Mouse (Mus musculus) liver, embryonic 11.5 days (tissue): Measurements from ENCODE around the gene Rev3l. TPM values are rescaled to one million over a fixed set of nuclear protein-coding genes. Genes with fewer than 3 reads are reported as not detected.

Experiments used
- ATAC-seq: fragments of 200-750 bp; cut with Nextera tagmentation; replicated peaks from 2 replicates; pipeline ENCODE4 v1.8.0; 2017; ENCODE audit warnings: moderate number of reproducible peaks, mild to moderate bottlenecking, moderate TSS enrichment, moderate library complexity; ENCODE audit not compliant: low FRiP score
- DNase-seq: peaks from one replicate; pipeline ENCODE4 v3.0.0-alpha.2; 2017; ENCODE audit warnings: low spot score
- H3K27ac ChIP-seq: fragments of 300-500 bp; sonication (generic); 2 replicates; pipeline ENCODE4 v1.5.1; 2014; ENCODE audit warnings: mild to moderate bottlenecking, low read depth, low read length, control low read depth
- H3K27me3 ChIP-seq: fragments of 300-500 bp; sonication (generic); replicated peaks from 2 replicates; pipeline ENCODE4 v1.6.1; 2014; ENCODE audit warnings: low read length, mixed read lengths; ENCODE audit not compliant: control insufficient read depth, insufficient read depth
- H3K36me3 ChIP-seq: fragments of 300-500 bp; sonication (generic); 2 replicates; pipeline ENCODE4 v1.6.1; 2014; ENCODE audit warnings: mild to moderate bottlenecking, low read length, moderate library complexity, mixed read lengths; ENCODE audit not compliant: control insufficient read depth, insufficient read depth
- H3K4me1 ChIP-seq: fragments of 300-500 bp; sonication (generic); replicated peaks from 2 replicates; pipeline ENCODE4 v1.6.1; 2014; ENCODE audit warnings: low read length, mixed read lengths; ENCODE audit not compliant: control insufficient read depth, insufficient read depth
- H3K4me2 ChIP-seq: fragments of 300-500 bp; sonication (generic); 2 replicates; pipeline ENCODE4 v1.6.1; 2014; ENCODE audit warnings: mild to moderate bottlenecking, control low read depth, moderate library complexity
- H3K4me3 ChIP-seq: fragments of 300-500 bp; sonication (generic); 2 replicates; pipeline ENCODE4 v1.5.1; 2014; ENCODE audit warnings: low read depth, low read length, control low read depth
- H3K9ac ChIP-seq: fragments of 300-500 bp; sonication (generic); 2 replicates; pipeline ENCODE4 v1.6.1; 2014; ENCODE audit warnings: low read depth, low read length, control low read depth
- H3K9me3 ChIP-seq: fragments of 300-500 bp; sonication (generic); 2 replicates; pipeline ENCODE4 v1.6.1; 2016; ENCODE audit warnings: low read length, inconsistent platforms, mixed read lengths; ENCODE audit not compliant: control insufficient read depth
- WGBS: fragments of 180-500 bp; shearing (Covaris S2); extraction: QIAGEN DNeasy Blood & Tissue Kit; methylation state at CpG from one replicate; pipeline ENCODE4 v1.1.7; 2014; 5-methylcytosine and 5-hydroxymethylcytosine counted together
- polyA plus RNA-seq: library from polyadenylated mRNA; unstranded; fragments of >200 nt; fragmentation: Nextera tagmentation; extraction: Ambion mirVana; gene quantifications from 2 replicates; pipeline ENCODE4 v1.2.1, GENCODE M21; 2014

Gene Rev3l
- polyA plus RNA-seq = 8.7 and 9.5 TPM in 2 replicates

- under 1% methylated on average over 49 of the region's 64 CpGs for WGBS
- Histone ChIP-seq H3K27ac (peak within 1 kb of the TSS; percentile 97), H3K9ac (peak within 1 kb of the TSS; percentile 96), H3K4me3 (peak within 1 kb of the TSS; percentile 92), H3K27me3 (no peaks in the 10 kb centered on the region), H3K4me2 (peak within 1 kb of the TSS; percentile 88), H3K36me3 (no peaks in the 10 kb centered on the region), H3K4me1 (peaks cover 7% of the 10 kb centered on the region; the same call in 1 of the 2 replicates), H3K9me3 (no peaks in the 10 kb centered on the region)
- peak; percentile 88 for DNase-seq
- ATAC-seq = peak; percentile 77
Observed at GRCm38 (mm10) chr10:39731736-39732265, at the start of gene Rev3l. Gene Rev3l (plus strand): TSS chr10:39732118.

- Histone ChIP-seq H3K4me1 (no peaks in the 10 kb centered on the region; the same call in 1 of the 2 replicates), H3K9me3 (no peaks in the 10 kb centered on the region), H3K36me3 (no peaks in the 10 kb centered on the region), H3K27me3 (no peaks in the 10 kb centered on the region), H3K4me2 (no peak overlapping the region), H3K27ac (no peak overlapping the region), H3K9ac (no peak overlapping the region), H3K4me3 (no peak overlapping the region)
- WGBS = 64% methylated on average over 2 of the region's 2 CpGs
- ATAC-seq = no peak
- DNase-seq = no peak
Observed at GRCm38 (mm10) chr10:39682556-39682955, 49.4 kb upstream of the Rev3l start.

GRCm38 (mm10) chr10:39683481-39683880, 48.4 kb upstream of the Rev3l start:
- ATAC-seq = no peak
- no peak overlapping the region for H3K4me2 ChIP-seq
- DNase-seq = no peak
- H3K4me1 ChIP-seq = no peaks in the 10 kb centered on the region; the same call in 1 of the 2 replicates
- WGBS = 79% methylated on average over 2 of the region's 2 CpGs
- no peaks in the 10 kb centered on the region for H3K9me3 ChIP-seq
- no peak overlapping the region for H3K4me3 ChIP-seq
- no peaks in the 10 kb centered on the region for H3K27me3 ChIP-seq
- no peak overlapping the region for H3K27ac ChIP-seq
- no peak overlapping the region for H3K9ac ChIP-seq
- no peaks in the 10 kb centered on the region for H3K36me3 ChIP-seq

- Histone ChIP-seq H3K36me3 (no peaks in the 10 kb centered on the region), H3K27ac (no peak overlapping the region), H3K4me1 (no peaks in the 10 kb centered on the region; the same call in 1 of the 2 replicates), H3K27me3 (no peaks in the 10 kb centered on the region), H3K4me3 (no peak overlapping the region), H3K4me2 (no peak overlapping the region), H3K9ac (no peak overlapping the region), H3K9me3 (no peaks in the 10 kb centered on the region)
- WGBS = 89% methylated on average over 4 of the region's 4 CpGs
- DNase-seq (no peak), ATAC-seq (no peak)
Observed at GRCm38 (mm10) chr10:39686811-39687210, 45.1 kb upstream of the Rev3l start.

GRCm38 (mm10) chr10:39687851-39688250, 44.1 kb upstream of the Rev3l start:
- Histone ChIP-seq H3K4me2 (no peak overlapping the region), H3K9ac (no peak overlapping the region), H3K27ac (no peak overlapping the region), H3K9me3 (no peaks in the 10 kb centered on the region), H3K36me3 (no peaks in the 10 kb centered on the region), H3K4me1 (no peaks in the 10 kb centered on the region; the same call in 1 of the 2 replicates), H3K27me3 (no peaks in the 10 kb centered on the region), H3K4me3 (no peak overlapping the region)
- no peak for DNase-seq
- ATAC-seq = no peak
- 76% methylated on average over 3 of the region's 3 CpGs for WGBS

GRCm38 (mm10) chr10:39691351-39692064, 40.4 kb upstream of the Rev3l start:
- H3K27ac ChIP-seq = no peak overlapping the region

GRCm38 (mm10) chr10:39692152-39692551, 39.8 kb upstream of the Rev3l start:
- Histone ChIP-seq H3K27me3 (no peaks in the 10 kb centered on the region), H3K4me3 (no peak overlapping the region), H3K4me2 (no peak overlapping the region), H3K4me1 (no peaks in the 10 kb centered on the region), H3K36me3 (no peaks in the 10 kb centered on the region), H3K9ac (no peak overlapping the region), H3K9me3 (no peaks in the 10 kb centered on the region), H3K27ac (no peak overlapping the region)
- ATAC-seq (no peak), DNase-seq (no peak)
- WGBS = 63% methylated on average over 2 of the region's 2 CpGs

More at GRCm38 (mm10) chr10:39691351-39692064, 40.4 kb upstream of the Rev3l start:
- H3K4me2 ChIP-seq = no peak overlapping the region
- no peak overlapping the region for H3K9ac ChIP-seq
- no peaks in the 10 kb centered on the region for H3K36me3 ChIP-seq
- no peaks in the 10 kb centered on the region for H3K9me3 ChIP-seq
- 69% methylated on average over 11 of the region's 11 CpGs for WGBS
- ATAC-seq = no peak
- H3K27me3 ChIP-seq = no peaks in the 10 kb centered on the region
- no peak overlapping the region for H3K4me3 ChIP-seq
- H3K4me1 ChIP-seq = no peaks in the 10 kb centered on the region
- DNase-seq = no peak

GRCm38 (mm10) chr10:39707717-39708510, 24.0 kb upstream of the Rev3l start:
- H3K27ac ChIP-seq = no peak overlapping the region
- no peak overlapping the region for H3K9ac ChIP-seq
- no peaks in the 10 kb centered on the region for H3K27me3 ChIP-seq
- no peaks in the 10 kb centered on the region for H3K36me3 ChIP-seq
- DNase-seq (no peak), ATAC-seq (no peak)
- H3K4me1 ChIP-seq = no peaks in the 10 kb centered on the region
- H3K9me3 ChIP-seq = no peaks in the 10 kb centered on the region
- WGBS = 88% methylated on average over 2 of the region's 2 CpGs
- H3K4me2 ChIP-seq = no peak overlapping the region
- no peak overlapping the region for H3K4me3 ChIP-seq
